Mouse (Mus musculus): Measurements from ENCODE around the gene Egfl7.

Egfl7 gene

GRCm38 (mm10) chr2:26614903-26615302, 35.1 kb downstream of the Egfl7 start:
- DNase-seq (ENCODE audit: low spot score in 2 of 2) = no peak

DNA sequence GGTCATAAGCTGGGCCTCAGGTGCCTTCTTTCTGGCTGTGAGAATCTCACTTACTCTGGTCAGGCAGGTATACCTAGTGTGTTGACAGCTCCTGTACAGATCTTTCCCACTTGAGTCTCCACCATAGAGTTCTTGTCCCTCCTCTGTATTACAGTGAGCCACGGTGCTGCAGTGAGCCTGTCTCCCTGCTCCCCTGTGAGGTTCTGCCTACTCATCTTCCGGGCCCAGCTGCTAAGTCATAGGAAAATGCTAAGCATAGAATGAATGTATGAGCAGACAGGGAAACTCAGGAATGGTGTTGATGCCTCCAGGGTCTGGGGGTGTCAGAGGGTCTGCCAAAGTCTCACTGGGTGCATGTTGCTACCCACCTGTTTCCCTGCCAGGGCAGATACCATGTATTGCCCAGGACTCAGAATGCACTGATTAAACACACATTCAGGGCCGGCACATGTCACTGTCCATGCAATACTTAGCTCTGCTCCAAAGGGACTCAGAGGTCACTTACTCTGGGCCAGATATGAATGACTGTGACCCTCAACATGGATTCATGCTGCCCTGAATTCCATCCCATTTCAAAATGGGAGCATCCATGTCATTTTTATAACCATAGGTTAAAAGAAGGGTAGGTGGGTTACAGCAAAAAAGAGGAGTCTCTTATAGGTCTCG, 35.8 kb downstream of the Egfl7 start:
- DNase-seq (ENCODE audit: low spot score in 2 of 2) = no peak

GRCm38 (mm10) chr2:26617331-26617730, 37.5 kb downstream of the Egfl7 start:
- DNase-seq (ENCODE audit: low spot score in 2 of 2) = no peak

DNA sequence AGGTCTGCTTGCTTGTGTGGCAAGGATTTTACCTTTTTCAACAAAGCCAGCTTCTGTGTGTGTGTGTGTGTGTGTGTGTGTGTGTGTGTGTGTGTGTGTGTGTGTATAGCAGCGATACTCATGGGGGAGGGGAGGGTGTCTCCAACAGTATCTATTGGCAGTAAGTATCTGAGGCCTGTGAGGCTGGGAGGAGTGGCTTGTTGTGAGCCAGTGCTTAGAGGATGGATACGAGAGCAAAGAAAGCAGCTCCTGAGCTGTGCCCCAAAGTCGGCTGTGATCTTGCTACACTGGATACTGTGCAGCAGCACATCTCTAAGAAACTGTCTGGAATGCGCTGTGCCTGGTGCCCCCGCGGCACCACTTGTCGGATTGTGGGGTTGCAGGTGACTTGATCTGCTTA, 38.1 kb downstream of the Egfl7 start:
- no peak for DNase-seq (ENCODE audit: low spot score in 2 of 2)

DNA sequence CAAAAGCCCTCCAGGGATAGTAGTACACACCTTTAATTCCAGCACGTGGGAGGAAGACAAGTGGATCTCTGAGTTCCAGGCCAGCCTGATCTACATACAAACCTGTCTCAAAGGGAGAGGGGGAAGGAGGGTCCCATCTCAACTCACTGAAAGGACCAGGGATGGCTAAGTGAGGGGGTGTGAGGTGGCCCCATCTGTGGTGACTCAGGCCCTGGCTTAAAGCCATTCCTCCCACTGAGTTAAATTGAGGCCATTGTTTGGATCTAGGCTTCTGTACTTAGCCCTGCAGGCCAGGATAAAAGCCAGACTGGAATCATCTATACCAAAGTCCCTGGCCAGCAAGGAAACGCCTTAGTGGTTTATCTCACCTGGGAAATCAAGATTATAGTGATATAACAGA, 41.4 kb downstream of the Egfl7 start:
- no peak for DNase-seq (ENCODE audit: low spot score in 2 of 2)

DNA sequence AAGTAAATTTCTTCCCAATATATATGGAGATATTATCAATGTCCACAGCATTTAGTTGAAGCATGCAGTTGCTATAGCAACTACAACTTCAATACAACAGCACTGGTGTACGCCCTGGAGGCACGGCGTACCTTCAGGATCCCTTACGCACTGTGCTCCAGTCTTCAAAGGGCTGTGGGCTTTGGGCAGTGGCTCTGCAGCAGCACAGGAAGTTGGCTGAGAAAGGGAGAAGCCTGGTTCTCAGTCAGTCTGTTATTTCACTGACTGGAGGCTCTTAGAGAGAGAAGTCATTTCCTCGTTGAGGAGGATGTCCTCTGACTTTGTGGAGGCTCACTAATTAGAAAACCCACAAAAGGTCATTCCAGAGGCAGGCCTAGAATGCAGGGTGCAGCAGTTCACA, 43.2 kb downstream of the Egfl7 start:
- DNase-seq (ENCODE audit: low spot score in 2 of 2) = no peak

- DNase-seq (ENCODE audit: low spot score in 2 of 2) = no peak
These were observed 45.6 kb downstream of the Egfl7 start for GRCm38 (mm10) chr2:26625419-26625818.

GRCm38 (mm10) chr2:26626081-26626480, 46.3 kb downstream of the Egfl7 start:
- DNase-seq (ENCODE audit: low spot score in 2 of 2) = no peak

DNA sequence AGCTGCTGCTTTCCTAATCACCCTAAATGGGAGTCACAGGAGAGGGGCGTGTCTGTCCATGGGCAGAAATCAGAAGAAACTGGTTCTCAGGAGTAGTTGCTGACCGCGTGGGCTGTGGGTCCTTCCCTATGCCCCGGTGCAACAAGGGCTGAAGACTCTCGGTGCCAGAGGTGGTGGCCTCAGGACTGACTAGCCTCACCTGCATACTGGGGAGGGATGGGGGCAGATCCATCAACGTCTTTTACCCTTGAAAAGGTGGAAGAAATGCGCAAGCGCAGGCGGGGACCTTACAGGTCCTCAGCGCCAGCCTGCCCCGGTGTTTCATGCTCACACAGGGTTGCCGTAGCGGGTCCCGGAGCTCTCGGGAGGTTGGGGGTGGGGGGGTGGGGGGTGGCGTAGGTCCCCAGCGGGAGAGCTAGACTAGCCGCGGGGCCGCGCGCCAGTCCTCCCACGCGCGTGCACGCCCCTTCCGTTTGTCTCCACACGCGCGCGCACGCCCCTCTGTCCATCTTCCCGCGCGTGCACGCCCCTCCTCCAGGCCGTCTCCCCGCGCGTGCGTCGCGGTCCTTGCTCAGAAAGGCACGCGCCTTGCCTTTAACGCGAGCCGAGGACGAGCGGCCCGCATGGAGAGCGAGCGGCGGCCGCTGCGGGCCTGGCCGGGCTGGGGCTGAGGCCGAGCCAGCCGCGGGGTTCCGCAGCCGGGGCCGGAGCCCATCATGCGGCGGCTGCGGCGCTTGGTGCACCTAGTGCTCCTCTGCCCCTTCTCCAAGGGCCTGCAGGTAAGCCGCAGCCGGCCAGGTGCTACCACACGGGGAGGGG, 48.3 kb downstream of the Egfl7 start, which contains the start of gene Fam69b:
Gene Fam69b, plus strand, starts transcription at position 537 of the 819 bp plus-strand sequence.
- peak; percentile 82 to 85 for DNase-seq (ENCODE audit: low spot score in 2 of 2)

DNA sequence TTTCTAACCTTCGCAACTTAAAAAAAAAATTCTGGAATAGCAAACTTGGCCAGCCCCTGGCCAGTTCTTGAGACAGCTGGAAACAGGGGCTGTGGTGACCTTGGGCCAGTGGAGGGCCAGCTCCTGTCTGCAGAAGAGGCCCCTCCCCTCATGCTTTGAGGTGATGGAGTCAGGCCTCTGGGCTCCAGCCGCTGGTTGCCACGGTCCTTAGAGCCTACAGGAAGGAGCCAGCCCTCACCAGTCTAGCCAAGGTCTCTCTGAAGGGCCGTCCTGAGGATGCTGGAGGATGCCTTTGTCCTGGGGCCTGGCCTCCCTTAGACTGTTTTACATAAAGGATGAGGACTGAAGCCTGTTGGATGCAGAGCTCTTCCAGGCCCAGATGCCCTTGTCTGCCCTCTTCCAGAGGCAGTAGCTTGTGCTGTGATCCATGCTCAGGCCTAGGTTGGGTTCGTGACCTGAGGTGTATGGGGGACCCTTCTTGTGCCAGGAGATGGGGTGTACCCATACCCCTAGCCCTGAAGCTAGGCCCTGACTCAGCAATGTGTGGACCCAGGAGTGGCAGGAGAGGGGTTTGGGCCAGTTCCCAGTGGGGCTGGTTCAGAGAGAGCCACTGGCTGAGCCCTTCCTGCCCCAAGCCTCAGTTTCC, 49.1 kb downstream of the Egfl7 start:
- DNase-seq (ENCODE audit: low spot score in 2 of 2) = no peak

DNA sequence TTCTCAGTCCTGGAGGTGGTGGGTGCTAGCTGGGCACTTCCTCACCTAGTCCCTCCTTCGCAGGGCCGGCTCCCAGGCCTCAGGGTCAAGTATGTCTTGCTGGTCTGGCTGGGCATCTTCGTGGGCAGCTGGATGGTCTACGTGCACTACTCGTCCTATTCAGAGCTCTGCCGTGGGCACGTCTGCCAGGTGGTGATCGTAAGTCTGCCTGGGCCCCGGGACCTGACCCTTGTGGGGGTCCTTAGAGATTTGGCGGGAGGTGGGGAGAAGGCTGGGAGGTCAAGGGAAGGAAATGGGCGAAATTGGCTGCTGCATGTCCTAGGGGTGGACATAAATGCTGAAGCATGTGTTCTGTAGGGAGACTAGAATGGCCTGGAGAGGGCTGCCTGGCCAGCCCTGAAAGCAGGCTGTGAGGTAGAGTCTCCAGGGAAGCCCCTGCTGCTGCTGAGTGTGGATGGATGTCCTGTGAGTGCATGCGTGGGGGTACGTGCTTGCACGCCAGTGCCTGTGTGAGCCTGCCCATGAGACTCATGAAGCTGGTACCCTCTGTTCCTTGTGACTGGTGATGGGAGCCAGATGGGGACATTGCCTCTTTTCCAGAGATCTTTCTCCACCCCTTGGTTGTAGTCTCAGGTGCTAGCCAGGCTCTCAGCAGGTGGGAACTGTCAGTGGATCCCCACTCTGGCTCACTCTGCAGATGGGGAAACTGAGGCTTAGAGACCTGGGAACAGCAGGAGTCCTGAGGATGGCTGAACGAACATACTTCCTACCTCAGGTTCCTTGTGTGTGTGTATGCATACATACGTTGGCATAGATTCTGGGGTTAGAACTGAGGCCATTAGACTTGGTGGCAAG, 53.0 kb downstream of the Egfl7 start:
- DNase-seq (ENCODE audit: low spot score in 2 of 2) = no peak

DNA sequence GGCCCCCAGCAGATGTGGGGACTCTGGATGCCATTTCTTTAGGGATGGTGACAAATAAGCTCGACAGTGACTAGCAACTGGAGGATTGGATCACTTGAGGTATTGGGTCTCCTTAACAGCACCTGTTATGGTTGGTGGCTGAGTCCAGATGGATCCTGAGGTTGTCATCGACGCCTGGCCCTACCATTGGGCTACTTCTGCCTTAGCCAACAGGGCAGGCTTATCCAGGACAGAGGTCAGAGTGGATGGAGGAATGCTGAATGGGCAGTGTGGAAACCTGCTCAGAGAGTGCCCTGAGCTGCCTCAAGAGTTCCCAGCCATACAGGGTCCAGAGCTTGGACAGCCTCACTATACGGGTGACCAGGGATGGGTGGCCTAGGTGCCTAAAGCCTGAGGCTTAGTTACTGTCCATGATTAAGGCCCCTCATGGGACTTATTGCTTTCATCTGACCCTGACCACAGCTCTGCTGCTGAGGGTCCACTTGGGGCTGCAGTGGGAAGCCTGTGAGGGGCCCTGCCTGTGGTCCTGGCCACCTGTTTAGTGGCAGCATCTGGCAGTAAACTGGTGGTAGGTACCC, 54.2 kb downstream of the Egfl7 start:
- DNase-seq (ENCODE audit: low spot score in 2 of 2) = no peak

DNA sequence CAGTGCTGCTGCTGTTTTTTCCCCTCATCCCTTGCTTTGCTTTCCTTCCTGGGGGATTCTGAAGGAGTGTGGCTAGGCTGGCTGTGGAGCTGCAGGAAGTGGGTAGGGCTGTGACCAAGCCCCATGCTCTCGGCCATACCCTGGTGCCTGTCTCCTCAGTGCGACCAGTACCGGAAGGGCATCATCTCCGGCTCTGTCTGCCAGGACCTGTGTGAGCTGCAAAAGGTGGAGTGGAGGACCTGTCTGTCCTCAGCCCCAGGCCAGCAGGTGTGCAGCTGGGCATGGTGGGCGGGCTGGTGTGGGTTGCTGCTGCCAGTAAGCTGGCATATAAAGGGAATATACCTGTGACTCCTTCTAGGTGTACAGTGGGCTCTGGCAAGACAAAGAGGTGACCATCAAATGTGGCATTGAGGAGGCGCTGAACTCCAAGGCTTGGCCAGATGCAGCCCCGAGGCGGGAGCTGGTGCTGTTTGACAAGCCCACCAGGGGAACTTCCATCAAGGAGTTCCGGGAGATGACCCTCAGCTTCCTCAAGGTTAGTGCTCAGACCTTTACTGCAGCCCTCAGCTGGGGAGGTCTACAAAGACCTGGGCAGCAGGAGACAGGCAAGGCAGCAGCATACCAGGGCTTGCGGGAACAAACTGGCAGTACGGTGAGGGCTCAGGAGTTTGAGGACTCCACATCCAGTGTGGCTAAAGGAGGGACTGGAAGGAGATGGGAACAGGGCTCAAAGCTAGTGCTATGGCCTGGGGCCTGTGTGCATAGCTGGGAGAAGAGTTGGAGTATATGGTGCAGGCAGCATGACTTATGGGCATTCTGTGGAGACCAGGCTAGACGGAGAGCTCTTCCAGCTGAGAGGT, 55.0 kb downstream of the Egfl7 start:
- DNase-seq (ENCODE audit: low spot score in 2 of 2) = no peak

- DNase-seq (ENCODE audit: low spot score in 2 of 2) = no peak
These were observed 55.9 kb downstream of the Egfl7 start for GRCm38 (mm10) chr2:26635489-26636324.

DNA sequence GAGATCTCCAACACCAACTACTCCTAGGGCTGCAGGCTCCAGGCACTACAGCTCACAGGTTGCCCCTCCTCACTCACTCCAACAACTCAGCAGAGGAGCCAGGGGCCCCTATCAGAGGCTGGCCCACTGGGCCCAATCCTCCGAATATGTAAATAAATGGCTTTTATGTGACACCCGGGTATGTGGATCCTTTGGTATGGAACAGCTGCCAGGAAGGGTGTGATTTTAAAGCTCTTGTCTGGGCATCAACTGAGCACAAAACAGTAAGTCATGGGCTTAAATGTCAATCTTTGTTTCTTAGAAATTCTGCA, 56.5 kb downstream of the Egfl7 start:
- no peak for DNase-seq (ENCODE audit: low spot score in 2 of 2)

GRCm38 (mm10) chr2:26637316-26637932, 57.6 kb downstream of the Egfl7 start:
- no peak for DNase-seq (ENCODE audit: low spot score in 2 of 2)

DNA sequence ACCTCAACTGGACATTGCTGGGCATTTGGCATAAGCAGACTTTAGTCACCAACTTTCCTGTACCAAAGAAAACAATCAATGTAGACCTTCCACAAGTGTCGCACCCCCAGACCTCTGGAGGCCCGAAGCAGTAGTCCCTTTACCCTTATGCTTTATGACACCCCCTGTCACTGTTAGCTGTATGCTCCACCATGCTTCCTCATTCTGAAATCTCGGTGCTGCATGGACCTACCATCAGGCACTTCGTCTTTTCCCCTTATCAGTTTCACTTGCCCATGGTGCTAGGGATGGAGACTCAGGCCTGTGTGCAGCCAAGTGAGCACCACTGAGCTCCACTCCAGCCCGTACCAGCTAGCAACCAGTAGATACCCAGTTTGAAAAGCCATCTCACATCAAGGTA, 58.2 kb downstream of the Egfl7 start:
- no peak for DNase-seq (ENCODE audit: low spot score in 2 of 2)

GRCm38 (mm10) chr2:26638572-26638971, 58.8 kb downstream of the Egfl7 start:
- no peak for DNase-seq (ENCODE audit: low spot score in 2 of 2)

DNA sequence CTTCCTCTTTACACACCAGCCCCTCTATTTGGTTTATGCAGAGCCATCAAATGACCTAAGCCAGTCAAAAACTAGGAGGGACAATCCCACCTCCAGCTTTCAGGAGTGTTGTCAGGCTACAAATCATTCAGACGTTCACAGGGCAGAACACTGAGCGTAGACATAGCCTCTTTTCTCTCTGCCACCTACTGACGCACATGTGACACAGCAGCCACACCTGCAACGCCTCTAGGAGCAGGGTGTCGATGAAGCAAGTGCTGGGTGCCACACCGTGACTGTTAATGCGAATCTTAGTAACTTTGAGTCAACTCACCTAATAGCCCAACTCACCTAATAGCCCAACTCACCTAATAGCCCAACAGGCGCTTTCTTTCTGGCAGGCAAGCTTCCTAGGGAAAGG, 59.3 kb downstream of the Egfl7 start:
- no peak for DNase-seq (ENCODE audit: low spot score in 2 of 2)

All from frontal cortex, postnatal 10 days (tissue).